Mouse (Mus musculus): ENCODE results near the gene Dagla.
A peak's percentile ranks its signal among the peaks of the same experiment; 100 is the strongest.

Dagla gene

DNA sequence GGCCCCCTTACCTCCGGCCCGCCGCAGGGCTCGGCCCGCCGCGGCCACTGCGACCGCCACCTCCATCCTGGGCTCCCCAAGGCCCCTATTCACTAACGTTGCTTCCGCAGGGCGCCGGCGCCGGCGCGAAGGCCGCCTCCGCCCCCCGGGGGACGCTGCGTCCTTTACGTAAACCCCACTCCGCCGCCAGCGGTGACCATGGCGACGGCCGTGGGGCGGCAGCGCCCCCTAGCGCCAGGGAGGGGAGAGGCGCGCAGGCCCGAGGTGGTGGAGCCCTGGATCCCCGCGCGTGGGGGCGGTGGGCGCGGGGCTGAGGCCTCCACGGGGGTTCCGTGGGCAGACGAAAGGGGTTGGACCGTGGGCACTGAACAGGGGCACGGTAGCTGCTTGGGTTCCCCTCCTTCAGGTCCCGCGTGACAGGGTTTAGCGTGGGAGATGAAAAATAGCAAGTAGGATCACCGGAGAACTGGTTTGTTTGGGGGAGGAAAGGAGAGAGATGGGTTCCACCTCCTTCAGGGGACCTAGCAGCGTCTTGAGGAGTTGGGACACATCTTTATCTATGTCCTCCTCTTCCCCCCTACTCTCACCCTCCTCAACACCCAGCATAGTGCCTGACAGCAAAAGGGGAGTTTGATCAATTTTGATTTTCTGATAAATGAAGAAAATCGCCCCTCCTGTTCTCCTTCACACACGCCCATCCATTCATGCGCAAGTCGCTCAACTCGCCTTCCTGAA is at the start of gene Dagla:
TSS of gene Dagla (minus strand) at position 68 of the 735 bp plus-strand sequence.
- peak; percentile 88 for DNase-seq (ENCODE audit: low spot score)

DNA sequence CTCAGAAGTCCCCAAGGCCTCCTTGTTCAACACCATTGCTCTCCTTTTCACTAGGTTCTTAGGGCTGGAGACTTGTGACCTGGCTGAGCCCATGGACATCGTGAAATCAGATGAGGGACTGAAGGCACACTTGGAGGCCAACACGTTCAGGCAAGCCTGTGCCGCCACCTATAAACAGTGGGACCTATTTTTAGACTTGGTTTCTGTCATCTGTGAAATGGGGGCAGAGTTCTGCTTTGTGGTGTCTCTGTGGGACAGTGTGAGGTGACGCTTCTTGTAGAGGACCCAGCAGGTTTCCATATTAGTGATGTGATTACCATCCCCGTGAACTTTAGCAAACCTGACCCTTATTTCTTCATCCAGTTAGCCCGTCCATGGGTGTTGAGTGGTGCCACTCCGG is 47.5 kb upstream of the Dagla start:
- no peak for DNase-seq (ENCODE audit: low spot score)

GRCm38 (mm10) chr19:10347628-10348273 is 43.1 kb upstream of the Dagla start:
- DNase-seq (ENCODE audit: low spot score) = no peak

DNA sequence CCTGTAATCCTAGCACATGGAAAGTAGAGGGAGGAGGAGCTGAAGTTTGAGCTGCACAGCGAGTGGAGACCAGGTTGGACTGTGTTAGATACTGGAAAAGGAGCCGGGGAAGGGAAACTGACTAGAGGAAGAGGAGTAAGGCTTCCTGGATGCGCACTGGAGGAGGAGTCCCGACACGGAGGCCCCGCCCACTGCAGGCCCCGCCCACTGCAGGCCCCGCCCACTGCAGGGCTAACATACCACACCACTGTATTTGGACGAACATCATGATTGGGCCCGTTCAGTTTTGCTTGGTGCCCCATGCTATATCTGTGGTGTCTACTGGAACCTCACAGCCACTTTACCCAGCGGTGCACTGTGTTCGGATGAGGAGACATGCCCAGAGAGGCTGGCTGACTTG is 41.0 kb upstream of the Dagla start:
- DNase-seq (ENCODE audit: low spot score) = no peak

DNA sequence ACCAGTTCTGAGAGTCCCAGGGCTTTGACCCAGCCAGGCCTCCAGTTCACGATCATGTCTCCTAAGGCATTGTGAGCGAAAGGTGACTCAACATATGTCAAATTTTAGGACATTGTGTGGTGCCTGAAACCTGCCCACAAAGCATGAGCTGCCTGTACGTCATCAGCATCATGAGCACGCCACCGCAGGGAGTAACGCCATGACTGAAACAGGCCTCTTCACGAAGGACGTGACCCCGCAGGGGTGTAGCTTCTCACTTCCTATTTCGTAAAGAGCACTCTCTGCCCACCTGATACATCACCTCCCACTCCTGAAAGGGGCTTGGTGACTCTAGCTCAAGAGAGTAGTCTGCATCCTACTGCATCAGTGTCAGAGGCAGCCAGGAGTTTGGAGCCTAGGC is 39.2 kb upstream of the Dagla start:
- no peak for DNase-seq (ENCODE audit: low spot score)

GRCm38 (mm10) chr19:10341817-10342439 is 37.3 kb upstream of the Dagla start:
- peak; percentile 57 for DNase-seq (ENCODE audit: low spot score)

- peak; percentile 42 for DNase-seq (ENCODE audit: low spot score)
These were observed 36.5 kb upstream of the Dagla start for GRCm38 (mm10) chr19:10341152-10341551.

- no peak for DNase-seq (ENCODE audit: low spot score)
These were observed 36.0 kb upstream of the Dagla start for GRCm38 (mm10) chr19:10340661-10341060.

DNA sequence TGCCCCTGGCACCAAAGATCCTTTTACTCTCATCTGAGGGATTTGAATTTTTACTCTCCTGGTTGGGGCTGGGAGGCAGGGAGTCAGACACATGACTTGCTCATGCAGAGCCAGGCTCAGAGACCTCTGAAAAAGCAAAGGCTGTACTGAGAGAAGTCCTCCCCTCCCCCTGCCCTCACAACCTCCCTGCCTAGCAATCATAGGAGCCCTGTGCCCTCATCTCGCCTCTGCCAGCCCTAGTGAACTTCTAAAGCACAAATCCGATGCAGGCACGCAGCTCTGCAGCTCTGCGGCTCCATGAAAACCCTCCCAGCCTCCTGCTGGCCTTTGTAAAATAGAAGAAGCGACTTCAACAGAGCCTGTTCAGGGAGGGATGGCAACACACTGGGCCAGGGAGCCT is 34.6 kb upstream of the Dagla start:
- no peak for DNase-seq (ENCODE audit: low spot score)

- no peak for DNase-seq (ENCODE audit: low spot score)
These were observed 34.0 kb upstream of the Dagla start for GRCm38 (mm10) chr19:10338724-10339123.

DNA sequence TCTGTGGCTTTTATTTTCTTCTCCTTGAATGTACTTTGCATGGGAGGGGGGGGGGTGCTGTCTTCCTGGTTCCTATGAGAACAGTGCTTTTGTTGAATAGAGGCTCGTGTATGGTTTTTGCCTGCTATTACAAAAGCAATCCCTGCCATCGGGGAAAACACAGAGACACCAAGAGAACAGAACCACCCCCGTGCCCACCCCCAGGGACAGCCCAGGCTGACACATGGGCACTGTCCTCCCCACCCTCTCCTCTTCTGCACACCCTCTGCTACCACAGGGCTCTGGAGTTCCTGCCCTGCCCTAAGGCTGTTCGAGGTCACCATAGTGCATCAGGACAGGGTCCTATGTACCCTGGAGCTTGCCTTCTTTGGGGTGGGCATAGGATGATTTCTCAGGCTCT is 29.8 kb upstream of the Dagla start:
- no peak for DNase-seq (ENCODE audit: low spot score)

DNA sequence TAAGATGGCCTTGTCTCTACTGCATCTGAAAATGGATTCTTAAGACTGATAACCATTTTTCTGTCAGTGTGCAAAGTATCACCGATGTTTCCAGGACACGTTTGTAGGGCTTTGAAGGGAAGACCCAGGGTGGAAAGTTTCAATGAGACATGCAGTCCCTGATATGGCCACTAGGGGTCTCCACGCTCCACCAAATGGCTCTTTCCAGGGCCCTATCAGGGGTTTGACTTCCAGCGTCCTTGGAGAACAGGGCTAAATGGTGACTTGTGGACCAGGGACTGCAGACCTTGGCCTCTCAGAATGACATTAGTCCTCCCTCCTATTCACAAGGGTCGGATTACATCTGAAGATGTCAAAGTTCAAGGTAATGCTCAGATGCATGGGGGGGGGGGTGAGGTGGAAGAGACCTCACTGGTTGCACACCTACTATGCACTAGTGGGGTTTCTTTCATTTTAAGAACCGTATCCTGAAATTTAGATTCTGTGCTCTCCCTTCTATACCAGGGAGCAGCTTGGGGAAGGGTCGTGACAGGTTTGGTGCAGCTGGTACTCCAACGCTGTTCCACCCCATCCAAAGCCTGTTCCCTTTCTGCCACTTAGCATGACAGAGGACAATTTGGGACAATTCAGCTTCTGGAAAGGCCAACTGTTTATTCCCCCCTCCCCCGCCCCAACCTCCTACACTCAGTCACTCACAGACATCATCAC is 29.0 kb upstream of the Dagla start:
- peak; percentile 71 for DNase-seq (ENCODE audit: low spot score)

DNA sequence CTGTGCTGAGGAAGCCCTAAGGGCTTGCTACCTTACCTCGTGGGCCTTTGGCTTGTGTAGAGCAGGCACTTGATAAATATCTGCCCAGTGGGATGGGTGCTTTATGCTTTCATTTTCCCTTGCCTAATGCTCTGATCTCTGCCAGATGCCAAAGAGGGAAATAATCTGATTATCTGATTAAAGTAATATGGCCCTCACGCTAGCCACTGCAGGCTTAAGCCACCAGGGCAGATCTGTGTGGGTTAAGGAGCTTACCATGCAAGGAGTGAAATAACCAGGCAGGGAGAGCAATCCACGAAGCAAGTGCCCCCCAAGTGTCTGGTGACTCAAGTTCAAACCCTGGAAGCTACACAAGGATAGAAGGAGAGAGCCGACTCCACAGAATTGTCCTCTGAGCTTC is 27.0 kb upstream of the Dagla start:
- no peak for DNase-seq (ENCODE audit: low spot score)

- no peak for DNase-seq (ENCODE audit: low spot score)
These were observed 24.4 kb upstream of the Dagla start for GRCm38 (mm10) chr19:10329033-10329432.

DNA sequence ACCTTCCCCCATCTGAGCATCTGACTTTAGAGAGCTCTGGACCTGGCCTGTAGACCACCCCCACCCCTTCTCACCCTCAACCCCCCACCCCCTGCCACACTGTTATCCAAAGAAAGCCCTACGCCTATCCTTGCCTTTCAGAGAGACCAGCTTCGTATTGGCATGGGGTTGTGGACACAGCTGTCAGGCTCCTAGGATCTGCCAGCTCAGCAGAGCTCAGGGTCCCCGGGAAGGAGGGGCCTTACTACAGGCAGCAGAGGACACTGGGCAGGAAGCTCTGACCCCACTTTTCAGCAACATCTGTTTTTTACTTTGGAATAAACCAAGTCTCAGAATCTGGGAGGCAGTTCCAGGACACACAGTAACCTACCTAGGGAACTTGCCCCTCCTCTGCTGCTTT is 21.9 kb upstream of the Dagla start:
- DNase-seq (ENCODE audit: low spot score) = no peak

DNA sequence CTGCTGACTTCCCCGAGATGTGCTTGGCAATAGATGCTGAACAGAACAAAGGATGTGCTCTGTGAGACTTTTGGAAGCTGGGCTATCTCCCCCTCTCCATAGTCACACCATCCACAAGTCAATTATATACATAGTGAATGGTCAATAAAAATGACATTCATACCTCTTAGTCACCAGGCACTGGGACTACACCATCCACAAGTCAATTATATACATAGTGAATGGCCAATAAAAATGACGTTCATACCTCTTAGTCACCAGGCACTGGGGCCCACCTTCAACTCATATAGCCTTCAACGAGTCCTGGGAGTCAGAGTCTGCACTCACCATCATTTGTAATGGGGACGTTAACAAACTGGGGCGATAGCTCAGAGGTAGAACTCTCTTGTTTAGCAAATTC is 19.2 kb upstream of the Dagla start:
- DNase-seq (ENCODE audit: low spot score) = no peak

DNA sequence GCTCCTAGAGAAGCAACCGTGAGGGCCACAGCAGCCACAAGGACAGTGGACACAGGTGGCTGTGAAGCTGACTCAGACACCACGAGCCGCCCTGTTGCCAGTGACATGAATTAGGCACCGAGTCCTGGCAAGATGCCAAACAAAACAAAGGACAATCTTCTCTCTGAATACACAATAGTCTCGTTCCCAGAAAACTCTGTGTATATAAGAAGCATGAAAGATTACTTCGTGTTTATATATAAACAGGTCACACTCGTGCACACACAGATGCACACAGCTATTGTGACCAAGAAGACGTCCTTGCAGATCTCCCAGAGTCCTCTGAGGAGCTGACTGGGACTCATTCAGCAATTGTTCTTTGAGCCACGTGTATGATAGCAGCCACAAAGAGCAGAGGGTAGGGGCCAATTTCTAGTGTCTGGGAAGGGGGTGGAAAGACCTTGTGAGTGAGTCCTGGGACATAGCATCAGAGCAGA is 18.7 kb upstream of the Dagla start:
- no peak for DNase-seq (ENCODE audit: low spot score)

DNA sequence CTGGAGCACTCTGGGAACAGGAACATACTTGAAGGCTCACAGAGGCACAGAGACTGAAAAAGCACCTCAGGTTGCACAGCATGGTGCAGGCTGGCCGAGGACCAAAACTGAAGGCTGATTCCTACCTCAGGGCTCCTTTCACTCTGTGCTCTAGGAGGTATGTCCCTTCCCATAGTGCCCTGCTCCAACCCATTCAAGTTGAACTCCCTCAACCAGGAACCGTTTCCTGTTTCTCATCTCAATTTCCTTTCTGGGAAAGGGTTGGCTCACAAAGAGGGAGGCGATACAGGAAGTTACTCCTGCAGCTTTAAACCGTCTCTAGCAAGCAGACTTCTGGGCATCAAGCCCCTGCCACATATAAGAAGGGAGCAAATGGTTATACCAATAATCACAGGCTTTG is 13.1 kb upstream of the Dagla start:
- no peak for DNase-seq (ENCODE audit: low spot score)

- DNase-seq (ENCODE audit: low spot score) = no peak
These were observed 12.7 kb upstream of the Dagla start for GRCm38 (mm10) chr19:10317358-10317757.

DNA sequence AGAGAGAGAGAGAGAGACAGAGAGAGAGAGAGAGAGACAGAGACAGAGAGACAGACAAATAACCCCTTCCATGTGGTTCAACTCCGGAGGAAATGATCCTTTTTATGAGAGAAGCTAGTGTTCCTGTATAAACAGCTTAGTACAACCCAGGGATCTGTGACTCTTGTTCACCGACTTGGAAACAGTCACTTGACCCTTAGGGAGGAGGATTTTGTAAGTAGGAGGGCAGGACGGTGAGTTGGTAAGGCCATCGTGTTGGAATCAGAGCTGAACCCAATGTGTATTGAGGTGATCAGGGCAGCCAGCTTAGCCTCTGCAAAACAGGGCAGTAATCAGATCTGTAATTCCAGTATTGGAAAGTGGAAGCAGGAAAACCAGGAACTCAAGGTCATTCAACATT is 12.3 kb upstream of the Dagla start:
- no peak for DNase-seq (ENCODE audit: low spot score)

GRCm38 (mm10) chr19:10312072-10312471 is 7.4 kb upstream of the Dagla start:
- no peak for DNase-seq (ENCODE audit: low spot score)

- DNase-seq (ENCODE audit: low spot score) = no peak
These were observed 4.3 kb upstream of the Dagla start for GRCm38 (mm10) chr19:10308990-10309389.

DNA sequence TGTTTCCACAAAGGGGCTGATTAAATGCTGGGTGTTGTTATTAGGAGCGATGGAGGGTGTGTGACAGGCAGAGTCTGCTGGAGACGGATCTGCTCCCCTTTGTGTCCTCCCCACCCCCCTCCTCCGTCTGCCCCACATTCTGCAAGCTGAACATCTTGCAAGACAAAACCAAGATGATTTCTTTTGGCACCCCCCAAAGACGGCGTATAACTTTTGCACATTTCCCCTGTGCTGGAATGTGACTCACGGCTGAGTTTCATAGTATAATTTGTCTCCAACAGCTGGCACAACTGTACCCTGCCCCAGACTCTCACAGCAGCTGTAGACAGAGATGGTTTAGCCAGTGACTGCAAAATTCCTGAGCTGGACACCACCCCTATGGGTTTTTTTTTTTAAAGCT is 3.3 kb upstream of the Dagla start:
- no peak for DNase-seq (ENCODE audit: low spot score)
